Mouse (Mus musculus) thymus, postnatal 4 days (tissue): Measurements from ENCODE around the gene Hoxb2.
A peak's percentile ranks its signal among the peaks of the same experiment; 100 is the strongest.

Experiments
- DNase-seq: peaks from one replicate; pipeline ENCODE4 v3.0.0; 2021

Gene Hoxb2

DNA sequence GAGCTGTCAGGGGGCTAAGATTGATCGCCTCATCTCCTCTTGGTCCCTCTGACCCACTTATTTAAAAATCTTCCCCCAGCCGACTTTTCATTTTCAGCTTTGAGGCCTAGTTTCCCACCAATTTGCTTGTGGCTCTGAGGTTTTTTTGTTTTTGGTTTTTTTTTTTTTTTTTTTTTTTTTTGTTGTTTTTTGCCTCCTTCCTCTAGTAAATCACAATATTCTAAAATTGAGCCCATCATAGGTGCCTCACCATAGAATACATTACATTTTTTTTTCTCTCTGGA lies at the start of gene Hoxb2:
Gene Hoxb2 (plus strand): TSS at position 185 of the 284 bp plus-strand sequence.
- DNase-seq = no peak

- DNase-seq = no peak
Observed at GRCm38 (mm10) chr11:96301064-96301431, 49.3 kb upstream of the Hoxb2 start.

DNA sequence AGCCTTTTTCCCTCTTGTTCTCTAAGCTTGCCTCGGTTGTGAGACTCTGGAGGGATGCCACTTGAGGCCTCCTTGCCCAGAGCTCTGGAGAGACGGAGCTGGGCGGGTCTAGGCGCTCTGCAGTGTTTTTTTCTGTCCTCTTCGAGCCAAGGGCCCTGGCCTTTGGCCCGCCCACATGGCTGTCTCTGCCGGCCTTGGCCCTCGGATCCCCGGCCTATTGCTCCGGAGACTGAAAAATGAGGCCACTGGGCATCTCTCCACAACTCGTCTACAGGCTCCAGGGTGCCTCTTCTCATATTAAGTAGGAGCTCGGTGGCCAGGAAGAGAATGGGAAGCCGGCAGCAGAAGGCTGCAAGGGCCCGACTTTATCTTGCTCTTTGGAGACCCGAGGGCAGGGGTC lies 48.5 kb upstream of the Hoxb2 start:
- DNase-seq = no peak

DNA sequence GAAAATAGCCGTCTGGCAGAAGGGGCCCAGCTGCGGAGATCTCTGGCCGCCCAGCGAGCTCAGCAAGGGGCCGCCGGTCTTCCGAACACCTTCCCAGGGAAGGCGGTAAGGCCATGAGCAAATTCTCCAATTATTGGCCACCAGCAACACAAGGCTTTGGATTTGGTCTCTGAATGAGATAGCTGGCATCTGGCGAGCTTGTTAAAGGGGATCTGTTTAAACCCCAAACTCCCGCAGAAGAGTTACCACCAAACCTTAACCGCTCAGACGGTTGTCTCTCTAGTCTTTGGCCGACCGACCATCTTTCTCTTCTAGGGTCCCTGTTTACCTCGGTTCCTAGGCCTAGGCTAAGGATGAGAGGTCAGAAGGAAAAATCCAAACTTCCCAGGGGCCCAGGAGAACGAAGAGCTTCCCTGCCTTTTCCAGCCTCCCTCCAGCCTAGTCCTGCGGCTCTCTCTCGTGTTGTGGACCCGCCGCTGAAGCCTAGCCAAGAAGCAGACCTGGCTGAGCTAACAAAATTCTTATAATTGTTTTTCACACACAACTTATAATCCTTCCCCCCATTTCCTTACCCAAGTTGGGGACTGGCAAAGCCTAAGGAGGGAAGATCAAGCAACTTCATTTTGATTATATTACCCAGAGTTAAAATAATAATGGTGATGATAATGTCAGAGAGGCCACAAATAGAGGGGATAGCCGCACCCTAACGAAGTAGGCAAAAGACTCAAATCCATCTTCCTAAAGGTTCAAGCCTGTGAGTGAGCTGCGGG lies 47.8 kb upstream of the Hoxb2 start:
- DNase-seq = no peak

GRCm38 (mm10) chr11:96303151-96304099 lies 46.9 kb upstream of the Hoxb2 start, which contains the start of gene Hoxb5:
Gene Hoxb5 (plus strand): TSS chr11:96303336.
- peak; percentile 86 for DNase-seq

- DNase-seq = no peak
Observed at GRCm38 (mm10) chr11:96304381-96305195, 45.7 kb upstream of the Hoxb2 start.

GRCm38 (mm10) chr11:96305505-96306182 lies 44.7 kb upstream of the Hoxb2 start:
- DNase-seq = no peak

DNA sequence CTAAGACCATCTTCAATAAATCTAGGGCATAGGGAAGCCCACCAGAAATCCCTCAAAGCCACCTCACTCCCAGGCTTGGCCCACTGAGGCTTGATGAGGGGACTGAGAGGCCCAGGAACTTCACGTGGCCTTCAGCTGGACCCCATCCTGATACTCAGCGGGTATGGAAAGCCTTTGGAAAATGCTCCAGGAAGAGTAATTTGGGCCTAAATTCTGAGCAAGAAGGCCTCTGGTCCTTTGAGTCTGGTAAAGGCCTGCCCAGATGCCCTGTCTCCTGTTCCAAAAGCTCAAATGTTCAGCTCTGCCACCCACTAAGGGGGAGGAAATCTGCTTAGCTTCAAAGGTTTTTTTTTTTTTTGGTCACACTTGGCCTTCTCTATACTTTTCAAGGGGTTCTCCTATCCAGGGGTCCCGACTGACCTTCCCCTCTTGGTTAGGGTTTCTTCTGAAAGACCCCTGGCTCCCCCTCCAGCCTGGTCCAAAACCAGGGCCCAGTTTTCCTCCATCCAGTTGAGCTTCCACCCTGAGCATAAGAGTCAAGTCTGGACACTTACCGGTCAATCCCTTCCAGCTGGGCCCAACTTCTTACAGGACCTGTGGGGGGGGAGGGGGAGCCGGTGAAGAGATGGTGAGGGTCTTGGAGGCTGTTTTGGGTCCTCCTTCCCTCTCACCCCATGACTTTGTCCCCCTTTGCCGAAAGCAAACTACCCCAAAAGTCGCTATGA lies 44.0 kb upstream of the Hoxb2 start:
- no peak for DNase-seq

- DNase-seq = no peak
Observed at GRCm38 (mm10) chr11:96306908-96307269, 43.4 kb upstream of the Hoxb2 start.

DNA sequence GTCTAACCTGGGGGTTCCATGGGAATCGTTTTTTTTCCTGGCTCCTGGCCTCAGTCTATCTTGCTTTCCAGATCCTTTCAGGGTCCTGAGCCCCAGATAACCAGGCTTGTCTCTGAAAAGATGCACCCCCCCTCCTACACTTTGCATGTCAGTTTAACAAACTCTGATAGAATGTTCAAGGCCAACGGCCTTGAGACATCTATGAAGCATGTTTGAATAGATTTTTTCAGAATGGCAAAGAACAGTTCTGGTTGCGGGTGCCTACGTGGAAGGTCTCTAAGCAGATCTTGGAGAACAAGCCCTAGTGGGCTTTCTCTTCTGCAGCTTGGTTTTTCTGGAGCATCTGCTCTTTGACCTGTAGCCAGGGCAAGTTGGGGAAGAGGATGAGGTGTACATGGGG lies 41.6 kb upstream of the Hoxb2 start:
- no peak for DNase-seq

DNA sequence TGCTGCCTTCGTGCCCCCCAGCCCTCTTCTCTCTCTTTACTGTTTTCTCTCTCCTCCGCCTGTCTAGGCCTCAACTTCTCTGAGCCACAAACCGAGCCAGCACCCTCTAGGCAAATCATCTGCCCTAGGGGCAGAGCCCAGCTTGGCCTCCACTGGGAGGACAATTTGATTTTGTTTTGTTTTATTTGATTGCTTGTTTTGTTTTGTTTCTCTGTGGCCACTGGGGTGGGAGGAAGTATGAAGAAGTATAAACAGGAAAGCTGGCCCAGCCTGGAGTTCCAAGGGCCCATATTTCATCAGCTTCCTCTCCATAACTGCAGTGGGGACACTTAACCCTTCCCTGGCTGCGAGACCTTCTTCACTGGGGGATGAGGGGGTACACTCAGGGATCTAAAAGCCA lies 41.0 kb upstream of the Hoxb2 start:
- DNase-seq = no peak

- no peak for DNase-seq
Observed at GRCm38 (mm10) chr11:96310183-96310938, 40.0 kb upstream of the Hoxb2 start.

DNA sequence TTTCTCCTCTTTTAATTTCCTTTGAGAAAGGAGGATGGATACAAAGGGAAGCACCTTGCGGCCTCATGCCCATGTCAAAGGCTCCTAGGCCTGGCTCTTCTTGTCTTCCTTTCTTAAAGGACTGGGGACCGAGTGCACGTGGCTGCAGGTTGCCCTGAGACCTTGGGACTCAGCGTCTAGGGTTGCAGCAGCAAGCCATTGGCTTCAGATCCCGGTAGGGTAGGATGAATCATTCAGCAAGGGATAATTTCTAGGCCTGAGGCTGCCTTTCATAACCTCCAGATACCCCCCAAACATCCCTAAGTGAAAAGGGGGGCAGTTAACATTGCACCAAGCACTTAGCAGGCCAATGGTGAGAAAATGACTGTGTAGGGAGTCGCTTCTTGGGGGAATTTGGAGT lies 39.2 kb upstream of the Hoxb2 start:
- peak; percentile 18 for DNase-seq

GRCm38 (mm10) chr11:96311520-96312417 lies 38.6 kb upstream of the Hoxb2 start:
- peak; percentile 73 for DNase-seq

DNA sequence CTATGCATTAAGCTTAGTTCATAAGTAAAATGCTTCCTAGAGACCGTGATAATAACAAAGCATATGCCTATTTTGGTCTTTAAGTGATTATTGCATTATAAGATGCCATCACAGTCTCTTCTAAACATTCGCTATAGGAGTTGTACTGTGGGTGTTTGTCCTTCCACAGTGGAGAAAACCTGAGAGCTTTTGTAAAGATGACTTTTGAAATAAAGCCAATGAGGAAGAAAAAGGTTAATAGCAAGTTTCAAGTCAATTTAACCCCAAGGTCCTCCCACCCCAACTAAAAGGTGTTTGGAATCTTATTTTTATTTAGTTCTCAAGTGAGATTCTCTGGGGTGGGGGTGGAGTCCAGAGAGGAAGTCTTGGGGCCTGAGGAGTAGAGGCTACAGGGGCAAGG lies 37.2 kb upstream of the Hoxb2 start:
- no peak for DNase-seq

GRCm38 (mm10) chr11:96313806-96314428 lies 36.4 kb upstream of the Hoxb2 start:
- DNase-seq = no peak

DNA sequence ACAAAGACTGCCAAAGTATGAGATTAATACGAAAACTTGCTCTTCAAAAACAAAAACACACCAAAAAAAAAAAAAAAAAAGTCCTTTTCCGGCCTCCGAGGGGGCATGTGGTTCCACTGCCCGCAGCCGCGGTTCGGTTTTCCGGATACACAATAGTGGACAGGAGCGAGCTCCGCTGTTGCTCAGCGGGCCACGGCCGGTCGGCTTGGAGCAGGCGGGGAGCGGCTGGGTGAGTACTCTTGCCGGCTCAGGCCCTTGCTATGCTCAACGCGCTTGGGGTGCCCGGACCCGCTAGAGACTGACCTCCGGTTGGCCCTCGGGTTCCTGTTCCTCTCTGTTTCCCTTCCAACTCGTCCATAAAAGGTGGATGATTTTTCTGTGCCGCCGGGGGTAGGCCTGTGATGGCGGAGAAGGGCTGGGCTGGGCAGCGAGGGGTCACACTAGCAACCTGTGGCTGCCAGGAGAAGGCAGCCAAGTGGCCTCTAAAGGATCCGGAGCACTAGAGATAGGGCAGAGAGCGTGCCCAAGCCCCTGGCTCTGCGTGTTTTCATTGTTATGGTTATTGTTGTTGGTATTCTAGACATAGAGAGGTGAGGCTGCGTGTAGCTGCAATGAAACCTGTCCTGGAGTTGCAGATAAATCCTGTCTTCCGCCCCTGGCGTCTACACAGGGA lies 35.5 kb upstream of the Hoxb2 start:
- DNase-seq = peak; percentile 27

GRCm38 (mm10) chr11:96315344-96315681 lies 35.0 kb upstream of the Hoxb2 start:
- DNase-seq = no peak
